Mouse (Mus musculus): Measurements from ENCODE around the gene Gnaq.
A peak's percentile ranks its signal among the peaks of the same experiment; 100 is the strongest.

Gnaq gene

DNA sequence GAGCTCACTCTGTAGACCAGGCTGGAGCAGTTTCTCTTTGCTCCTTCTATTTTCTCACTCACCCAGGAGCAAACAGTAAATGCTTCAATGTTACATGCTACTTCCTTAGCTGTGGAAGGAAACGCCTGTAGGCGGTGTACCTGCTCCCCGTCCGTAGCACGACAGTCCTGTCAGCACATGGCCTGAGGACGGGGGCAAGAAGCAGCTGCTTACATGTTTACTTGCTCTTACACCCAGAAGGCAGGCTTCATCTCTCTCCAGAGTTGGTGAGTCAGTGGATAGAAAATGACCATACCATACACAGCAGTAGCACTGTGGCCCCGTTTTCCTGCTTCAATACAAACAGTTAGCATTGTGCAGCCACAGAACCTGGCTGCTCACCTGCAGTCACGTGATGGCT, 247.1 kb downstream of the Gnaq start:
- DNase-seq: no peak

DNA sequence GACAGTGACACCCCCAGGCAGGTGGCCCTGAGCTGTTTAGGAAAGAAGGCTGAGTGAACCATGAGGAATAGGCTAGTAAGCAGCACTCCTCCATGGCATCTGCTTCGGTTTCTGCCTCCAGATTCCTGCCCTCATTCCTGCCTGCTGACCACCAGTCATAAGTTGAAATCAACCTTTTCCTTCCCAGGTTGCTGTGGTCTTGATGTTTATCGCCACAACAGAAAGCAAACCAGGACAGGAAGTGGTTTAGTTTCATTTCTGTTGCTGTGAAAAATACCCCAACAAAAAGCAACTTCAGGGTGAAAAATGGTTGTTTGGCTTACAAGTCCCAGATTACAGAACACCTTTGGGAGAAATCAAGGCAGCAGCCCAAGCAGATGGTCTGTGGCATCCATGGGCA, 249.8 kb downstream of the Gnaq start:
- DNase-seq: no peak

DNA sequence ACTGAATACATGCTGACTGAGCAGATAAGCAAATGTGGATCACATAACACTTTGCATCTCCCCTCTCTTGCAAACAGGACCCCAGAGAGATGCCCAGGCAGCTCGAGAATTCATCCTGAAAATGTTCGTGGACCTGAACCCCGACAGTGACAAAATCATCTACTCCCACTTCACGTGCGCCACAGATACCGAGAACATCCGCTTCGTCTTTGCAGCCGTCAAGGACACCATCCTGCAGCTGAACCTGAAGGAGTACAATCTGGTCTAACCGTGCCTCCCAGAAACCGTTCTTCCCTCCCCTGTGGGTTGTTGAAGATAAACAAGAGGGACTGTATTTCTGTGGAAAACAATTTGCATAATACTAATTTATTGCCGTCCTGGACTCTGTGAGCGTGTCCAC, 250.5 kb downstream of the Gnaq start:
- no peak for DNase-seq

DNA sequence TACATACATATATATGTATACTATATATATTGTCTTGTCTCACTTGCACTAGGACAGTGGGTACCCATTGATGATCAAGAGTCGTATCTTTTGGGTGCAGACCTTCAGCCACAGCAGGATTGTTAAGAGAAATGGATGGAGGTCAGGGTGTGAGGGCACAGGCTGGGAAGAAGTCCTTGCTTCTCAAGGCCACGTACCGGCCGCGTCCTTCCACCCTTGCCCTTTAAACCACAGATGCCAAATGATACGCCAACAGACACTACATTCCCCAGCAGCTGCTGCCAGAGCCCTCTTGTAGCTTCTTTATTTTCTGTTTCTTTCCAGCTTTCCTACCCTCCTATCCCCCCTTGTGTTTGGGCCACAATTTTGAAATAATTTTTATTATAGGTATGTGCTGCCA, 251.5 kb downstream of the Gnaq start:
- no peak for DNase-seq

DNA sequence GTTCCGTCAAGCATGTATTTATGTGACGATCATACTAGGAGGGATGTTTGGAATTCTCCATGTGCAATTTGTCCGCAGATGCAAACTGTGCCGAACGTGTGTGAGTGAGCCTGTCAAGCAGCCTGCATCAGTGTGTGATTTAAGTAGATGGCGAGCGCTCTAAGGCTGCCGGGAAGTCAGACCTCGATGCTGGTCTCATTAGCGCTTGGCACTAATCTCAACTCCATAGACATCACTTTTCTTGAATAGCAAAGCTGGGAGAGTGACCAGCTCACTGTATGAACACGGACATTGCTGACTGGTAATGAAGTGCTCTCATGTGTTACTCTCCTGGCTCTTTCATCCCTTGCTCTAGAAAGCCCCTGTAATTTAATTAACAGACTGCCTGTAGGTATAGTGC, 252.3 kb downstream of the Gnaq start:
- DNase-seq: no peak

DNA sequence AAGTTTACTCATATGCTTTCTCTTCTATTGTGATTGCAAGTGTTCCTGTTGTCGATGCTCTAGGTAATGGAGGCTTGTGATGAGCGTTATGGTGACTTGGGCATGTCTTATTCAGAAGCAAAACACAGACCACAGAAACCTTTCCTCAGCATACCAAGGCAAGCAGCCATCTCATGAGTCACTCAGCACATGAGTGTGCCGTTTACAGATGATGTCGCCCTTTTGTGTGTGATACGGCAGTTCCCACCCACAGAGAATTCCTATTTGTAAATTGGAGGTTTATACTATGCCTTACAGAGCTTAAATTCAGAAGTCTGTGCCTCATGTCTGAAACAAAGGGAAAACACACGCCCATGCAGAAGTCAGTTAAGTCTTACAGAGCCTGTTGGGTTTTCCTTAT, 253.9 kb downstream of the Gnaq start:
- DNase-seq: no peak

DNA sequence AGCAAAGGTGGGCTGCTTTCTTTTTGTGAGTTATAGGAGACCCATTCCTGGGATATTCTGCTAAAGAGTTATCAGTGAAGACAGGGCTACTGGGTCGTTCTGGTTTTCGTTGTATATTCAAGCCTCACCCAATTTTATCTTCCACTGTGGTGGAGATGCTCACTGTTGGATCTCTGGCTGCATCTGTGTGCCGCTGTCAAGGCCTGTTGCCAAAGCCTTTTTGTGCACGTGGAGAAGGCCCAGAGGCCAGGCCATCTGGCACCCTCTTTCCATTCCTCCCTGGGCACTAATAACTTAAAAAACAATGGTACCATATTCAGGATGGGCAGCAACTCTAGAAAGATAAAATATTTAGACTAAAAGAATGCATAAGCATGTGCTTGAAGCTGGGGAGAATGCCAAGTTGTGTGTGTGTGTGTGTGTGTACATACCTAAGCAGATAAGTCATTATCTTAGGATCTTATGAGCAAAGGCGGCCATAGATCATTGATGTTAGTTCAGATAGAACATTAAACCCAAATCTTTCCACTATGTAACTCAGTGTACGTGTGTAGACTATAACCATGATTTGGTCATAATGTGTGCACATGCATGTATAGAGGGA, 257.7 kb downstream of the Gnaq start:
- no peak for DNase-seq

DNA sequence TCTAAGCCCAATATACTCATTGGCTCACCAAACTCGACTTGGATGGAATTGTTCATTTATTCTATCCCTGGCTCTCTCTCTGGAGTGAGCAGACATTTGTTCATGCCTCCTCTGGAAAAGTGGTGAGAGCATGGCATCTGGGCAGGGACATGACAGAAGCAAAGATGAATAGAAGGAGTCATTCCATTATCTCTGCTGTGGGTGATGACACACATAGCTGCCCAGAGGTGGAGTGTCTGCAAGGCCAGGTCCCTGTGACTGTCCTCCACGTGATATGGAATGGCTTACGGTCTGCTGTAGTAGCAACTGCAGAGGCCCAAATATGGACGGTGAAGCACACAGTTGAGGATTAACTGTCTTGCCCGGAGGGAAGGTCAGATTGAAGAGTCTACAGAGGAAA, 261.8 kb downstream of the Gnaq start:
- DNase-seq: no peak

DNA sequence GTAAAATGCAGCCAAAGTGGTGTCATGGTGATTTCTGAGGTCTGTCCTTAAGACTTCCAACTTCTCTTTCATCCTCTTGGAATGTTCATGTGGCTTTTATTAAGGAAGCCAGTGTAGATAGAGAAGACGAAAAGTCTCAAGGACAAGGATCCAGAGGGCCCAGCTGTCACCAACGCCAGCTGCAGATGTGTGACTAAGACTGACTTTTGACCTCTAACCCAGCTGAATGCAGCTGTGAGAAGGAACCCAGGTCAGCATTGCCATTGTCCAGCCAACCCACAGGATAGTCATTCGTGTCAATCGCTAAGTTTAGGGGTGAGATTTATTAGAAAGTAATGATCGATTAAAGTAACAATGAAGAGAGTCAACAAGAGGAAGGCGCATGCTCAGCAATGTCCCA, 270.5 kb downstream of the Gnaq start:
- DNase-seq: peak; percentile 7 to 13

DNA sequence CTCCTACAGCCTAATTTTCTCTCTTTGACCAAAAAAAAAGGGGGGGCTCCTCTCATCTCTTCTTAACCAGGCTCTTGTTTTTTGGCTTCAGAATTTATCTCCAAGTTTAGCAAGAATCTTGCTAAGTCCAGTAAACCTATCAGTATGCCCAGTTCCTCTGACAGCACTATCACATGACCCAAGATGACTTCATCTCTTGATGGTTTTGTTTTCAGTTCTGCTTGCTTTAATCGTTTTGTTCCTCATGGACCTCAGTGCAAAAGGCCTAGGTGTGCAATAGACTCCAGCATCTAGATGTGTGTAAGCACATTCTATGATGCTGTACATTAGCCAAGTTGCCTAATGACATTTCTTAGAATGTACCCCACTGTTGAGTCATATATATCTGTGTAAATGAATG, 275.1 kb downstream of the Gnaq start:
- DNase-seq: no peak

DNA sequence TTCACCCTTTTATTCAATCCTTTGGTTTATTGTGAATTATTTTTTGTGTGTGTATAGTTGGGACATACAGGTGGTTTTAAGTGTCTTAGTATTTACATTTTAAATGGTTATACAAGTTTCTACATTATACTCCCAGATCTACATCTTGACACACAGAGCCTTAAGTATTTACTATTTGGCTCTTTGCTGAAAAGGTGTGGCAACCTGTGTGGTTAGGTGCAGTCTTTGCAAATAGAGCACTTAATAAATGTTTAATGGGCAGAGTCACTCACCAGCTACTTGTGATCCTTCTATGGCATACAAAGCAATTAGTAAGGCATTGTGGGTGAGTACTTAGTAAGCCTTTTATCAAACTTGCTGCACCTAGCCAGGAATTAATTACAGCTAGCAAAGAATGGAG, 278.7 kb downstream of the Gnaq start:
- no peak for DNase-seq

DNA sequence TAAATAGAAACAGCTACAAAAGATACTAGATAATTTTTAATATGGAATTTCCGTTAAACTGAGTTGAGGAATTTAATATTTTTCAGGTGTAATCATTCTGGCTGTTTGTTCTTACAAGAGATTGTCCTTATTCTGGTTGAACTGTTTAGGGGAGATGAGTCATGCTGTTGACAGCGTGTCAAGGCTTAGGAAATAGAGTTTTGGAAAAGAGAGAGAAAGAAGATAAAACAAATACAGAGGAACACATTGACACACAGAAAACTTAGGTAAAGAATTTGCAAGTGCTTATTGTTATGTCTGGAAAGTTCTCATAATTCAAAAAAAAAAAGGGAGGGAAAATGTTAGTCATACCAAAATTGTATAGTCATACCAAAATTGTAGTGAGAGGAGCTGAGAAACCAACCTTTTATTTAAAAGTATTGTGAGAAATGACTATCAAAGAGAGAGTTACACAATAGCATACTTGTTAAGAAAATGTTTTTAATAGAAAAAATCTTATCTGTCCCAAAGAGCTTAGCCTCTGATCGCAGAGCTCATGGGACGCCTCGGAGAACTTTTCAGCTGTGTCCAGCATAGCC, 285.5 kb downstream of the Gnaq start:
- no peak for DNase-seq

DNA sequence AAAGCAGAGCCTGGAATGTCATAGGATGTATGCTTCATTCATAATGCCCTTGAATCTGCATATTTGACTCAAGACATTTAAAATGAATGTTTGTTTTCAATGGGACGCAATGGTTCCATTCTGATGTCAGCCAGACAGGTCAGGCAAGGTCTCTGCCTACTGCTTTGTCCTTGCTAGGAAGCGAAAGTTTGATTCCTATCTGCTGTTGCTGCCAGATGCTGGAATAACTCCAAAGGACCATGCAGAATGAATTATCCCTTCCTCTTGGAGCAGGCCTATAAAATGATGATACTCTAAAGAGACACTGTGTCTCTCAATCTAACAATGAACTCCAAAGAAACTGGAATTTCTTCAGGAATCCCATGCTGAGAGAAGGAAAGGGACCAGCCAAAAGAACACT, 293.0 kb downstream of the Gnaq start:
- DNase-seq: peak; percentile 42 to 47

DNA sequence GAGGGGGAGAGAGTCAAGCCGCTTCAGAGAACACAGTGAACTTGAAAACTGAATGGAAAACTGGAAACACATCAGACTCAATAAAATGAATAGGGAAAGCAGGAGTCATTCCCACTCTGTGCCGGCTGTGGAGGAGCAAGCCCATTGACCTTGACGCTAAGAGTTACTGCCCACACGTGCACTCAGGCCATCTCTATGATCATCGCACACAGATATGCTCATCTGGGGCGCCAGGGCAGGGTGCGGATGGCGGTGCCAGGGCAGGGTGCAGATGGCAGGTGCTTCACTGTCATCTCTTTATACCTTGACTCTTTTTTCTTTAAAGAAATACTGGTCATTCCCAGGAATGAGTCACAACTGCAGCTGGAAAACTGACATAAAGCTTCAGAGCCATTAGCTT, 298.7 kb downstream of the Gnaq start:
- DNase-seq: no peak

DNA sequence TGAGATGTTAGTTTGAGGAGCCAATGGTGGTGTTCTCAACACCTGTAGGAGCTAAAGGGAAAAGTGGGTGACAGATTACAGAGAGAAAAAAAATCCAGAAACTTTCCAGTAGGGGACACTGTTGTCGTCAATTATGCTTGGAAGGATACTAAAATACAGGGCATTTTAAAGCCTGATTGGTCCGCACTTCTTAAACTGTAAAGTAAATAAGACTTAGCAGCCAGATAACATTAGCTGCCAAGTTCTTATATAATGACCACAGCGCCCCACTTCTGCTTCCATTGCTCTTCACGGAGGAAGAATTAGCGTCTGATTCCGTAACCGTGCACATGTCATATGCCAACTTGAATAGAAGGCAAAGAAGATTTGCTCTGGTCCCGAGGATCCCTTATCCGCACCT, 302.2 kb downstream of the Gnaq start:
- peak in 1 of 2 experiments; percentile 50 for DNase-seq

DNA sequence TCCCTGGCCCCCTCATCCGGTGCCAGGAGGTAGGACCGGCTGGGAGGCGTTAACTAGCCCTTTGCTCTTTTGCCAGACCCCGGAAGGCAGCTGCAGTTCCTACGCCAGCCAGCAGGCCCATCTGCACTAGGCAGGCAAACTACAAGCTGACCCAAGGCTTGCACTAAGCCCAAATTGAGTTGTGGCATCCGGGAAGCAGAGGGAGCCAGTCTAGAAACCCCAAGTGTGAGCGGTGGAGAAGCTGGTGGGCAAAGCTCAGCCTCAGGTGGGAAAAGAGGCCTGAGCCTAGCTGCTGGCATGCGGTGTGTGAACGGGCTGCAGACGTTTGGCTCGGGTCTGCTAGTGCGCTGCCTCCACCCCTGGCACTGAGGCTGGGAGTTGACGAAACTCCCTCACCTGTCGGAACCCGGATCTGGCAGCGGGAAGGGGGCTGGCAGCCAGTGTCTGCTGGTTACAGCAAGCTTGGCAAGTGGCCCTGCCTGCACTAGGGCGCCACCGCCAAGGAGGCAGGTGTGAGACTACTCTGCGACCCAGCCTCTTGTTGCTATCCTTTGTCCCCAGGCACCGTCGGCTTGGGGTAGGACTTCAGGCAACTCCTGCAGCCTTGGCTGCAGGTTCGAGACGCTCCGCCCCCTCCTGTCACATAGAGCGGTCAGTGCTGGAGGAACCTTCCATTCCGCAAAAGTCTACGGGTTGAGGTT, 303.1 kb downstream of the Gnaq start, which contains the start of gene Gna14:
Gene Gna14 (plus strand): TSS at position 232 of the 701 bp plus-strand sequence.
- DNase-seq: peak; percentile 80 to 88

DNA sequence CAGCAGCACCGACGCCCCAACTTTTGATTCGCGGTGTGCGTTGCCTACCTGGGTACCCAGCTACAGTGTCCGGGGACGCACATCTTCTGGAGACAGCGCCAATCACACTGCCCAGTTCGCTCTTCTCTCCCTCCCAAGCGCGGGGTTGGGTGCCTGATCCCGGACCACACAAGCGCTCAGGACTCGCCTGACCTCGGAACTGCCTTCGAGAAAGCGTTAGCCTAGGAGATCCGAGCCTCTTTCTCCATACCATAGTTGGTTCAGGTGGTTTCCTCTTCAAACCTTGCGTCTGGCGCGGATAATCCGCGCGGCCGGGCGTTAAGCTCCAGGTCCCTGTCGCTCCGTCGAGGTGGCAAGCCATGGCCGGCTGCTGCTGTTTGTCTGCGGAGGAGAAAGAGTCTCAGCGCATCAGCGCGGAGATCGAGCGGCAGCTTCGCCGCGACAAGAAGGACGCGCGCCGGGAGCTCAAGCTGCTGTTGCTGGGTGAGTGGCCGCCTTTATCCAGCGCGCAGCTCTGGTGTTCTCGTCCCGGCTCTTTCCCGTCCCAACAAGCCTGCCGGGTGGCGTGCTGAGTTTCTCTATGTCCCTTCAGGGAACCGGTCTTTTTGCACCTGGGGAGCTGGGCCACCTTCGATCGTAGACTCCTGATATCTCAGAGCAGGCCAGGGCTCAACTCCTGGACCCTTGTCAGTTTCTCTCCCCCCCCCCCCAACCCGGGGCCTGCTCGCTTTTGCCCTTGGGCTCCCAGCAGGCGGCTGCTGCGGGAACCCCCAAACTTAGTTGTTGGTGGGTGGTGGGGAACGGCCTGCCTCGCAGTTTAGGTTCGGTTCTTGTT, 303.9 kb downstream of the Gnaq start:
- DNase-seq: peak in 1 of 2 experiments; percentile 46
